Mouse (Mus musculus): ENCODE measurements at regions not wholly inside any gene's neighbourhood (a gene's known extent, or its start where the extent isn't known, plus 50 kb on each side); places are given as distances from the start of the nearest gene placed in this dataset.
A peak's percentile ranks its signal among the peaks of the same experiment; 100 is the strongest.
"Not testable (repeated sequence)": the region's sequence is repeated elsewhere in the genome, so short reads cannot be mapped to it uniquely, and the experiment has no call there.

DNA sequence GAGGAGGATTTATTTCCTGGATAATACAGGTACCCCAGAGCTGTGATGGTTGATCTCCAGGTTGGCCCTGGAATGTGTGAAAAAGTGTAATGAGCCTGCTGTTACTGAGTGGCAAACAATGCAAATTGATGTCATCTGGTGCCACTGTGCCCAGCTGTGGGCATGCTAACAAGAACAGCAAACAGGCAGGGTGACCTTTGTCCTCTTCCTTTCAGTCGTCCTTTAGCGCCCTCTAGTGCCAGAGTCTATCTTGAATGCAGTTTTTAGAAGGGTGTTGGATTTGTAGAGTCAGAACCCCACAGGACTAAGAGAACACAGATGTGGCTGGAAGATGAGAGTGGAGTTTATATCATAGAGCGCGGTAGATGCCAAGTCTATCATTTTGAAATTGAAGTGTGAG lies 164.3 kb downstream of the Sdhaf3 start:
- DNase-seq (ENCODE audit: low spot score in 2 of 2): no peak

DNA sequence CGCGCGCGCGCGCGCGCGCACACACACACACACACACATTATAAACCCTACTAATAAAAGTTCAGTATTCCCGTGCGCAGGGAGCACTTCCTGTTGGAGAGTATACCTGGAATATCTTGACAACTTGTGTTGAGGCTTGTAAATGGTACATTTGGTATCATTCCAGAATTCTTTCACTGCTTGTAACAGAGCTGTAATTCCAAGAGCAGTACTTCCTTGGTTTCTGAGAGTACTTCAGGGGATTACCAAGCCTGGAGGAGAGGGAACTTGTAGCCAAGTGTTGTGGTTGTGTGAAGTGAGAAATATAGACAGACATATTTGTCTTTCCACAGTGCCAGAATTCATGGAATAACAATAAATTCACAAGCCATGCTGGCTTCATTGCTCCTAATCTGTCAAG lies 177.2 kb downstream of the Sdhaf3 start:
- no peak for DNase-seq (ENCODE audit: low spot score in 2 of 2)

DNA sequence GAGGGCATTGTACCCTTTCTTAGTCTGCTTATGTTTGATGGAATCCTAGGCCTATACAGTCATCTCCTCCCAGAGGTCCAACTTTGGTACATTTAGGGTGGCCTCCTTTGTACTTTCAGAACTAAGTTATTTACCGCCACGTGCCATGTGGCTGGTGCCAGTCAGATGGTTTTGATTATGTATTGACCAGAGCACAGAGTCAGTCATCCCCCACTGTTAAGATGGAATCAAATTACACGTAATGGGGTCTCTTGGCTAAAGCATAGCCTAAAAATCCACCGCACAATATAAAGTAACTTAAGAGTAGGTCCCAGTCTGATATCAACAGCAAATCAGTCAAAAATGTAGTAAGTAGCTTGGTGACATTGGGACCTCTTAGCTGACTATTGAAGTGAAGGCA lies 178.3 kb downstream of the Sdhaf3 start:
- no peak for DNase-seq (ENCODE audit: low spot score in 2 of 2)

DNA sequence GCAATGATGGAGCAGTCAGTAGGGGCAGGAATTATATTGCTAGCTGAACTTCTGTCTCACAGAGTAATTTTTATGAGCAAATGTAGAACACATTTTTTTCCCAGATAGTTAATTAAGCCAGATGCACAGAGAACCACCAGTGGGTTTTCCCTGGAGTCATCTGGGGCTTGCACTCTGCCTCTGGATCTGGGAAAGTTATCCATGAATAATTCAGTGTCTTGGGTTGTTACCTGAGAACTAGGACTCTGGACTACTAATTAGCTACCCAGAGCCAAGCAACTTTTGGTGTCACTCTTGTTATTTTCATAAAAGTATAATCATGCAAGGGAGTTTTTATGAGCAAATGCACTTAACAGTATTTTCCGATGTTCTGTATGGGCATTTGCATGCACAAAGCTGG lies 179.1 kb downstream of the Sdhaf3 start:
- no peak for DNase-seq (ENCODE audit: low spot score in 2 of 2)

DNA sequence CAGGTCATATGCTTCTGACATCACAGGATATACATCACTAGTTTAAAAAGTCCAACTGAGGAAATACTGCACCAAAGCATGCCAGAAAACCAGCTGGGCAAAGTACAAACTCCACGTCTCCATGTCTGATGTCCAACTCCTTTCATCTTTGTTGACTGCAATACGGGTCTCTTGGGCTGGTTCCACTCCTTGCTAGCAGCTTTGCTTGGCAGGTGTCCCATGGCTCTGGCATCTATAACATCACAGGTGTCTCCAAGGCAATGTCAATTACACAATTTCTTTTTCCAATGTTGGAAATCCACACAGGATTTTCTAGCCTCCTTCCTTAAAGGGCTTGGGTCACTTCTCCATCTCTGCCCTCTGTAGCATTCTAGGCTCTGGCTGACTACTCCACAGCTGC lies 225.9 kb downstream of the Sdhaf3 start:
- no peak for DNase-seq (ENCODE audit: low spot score in 2 of 2)

DNA sequence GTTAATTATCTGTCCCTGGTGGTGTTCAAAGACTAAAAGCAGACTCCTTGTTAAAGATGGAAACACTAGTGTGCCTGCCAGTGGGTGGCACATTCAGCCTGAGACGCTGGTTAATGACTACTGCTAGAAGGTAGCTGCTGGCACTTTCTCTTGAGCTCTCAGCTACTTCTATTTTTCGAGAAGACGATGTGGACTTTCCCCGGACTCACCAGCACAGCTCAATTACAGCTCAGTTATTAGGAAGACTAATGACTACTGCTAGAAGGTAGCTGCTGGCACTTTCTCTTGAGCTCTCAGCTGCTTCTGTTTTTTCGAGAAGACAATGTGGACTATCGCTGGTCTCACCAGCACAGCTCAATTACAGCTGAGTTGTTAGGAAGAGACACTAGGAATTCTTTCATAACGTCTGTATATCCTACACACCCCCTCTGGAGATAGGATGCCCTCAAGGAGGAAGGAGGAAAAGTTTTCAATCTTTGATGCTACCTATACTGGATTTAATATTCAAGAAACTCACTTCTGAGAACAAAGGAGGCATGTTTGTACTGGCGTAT lies 243.3 kb downstream of the Sdhaf3 start:
- no peak for DNase-seq (ENCODE audit: low spot score in 2 of 2)

DNA sequence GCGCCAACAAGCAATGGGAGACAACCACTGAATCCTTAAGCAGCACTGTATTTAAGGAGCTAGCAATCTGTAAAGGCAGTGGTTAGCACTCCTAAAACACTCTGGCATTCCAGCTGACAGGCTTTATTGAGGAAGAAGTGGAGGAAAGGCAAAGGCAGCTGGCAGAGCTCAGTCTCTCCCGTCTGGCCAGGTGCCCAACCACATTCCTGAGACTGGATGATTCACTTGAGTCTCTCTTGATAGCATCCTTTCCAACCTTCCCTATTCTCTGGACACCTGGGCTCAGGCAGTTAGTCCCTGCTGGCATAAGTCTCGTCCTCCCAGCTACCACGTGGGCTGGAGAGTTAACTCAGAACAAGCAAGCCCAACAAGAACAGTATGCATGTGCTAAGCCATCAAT lies 260.1 kb downstream of the Sdhaf3 start:
- peak in 1 of 2 experiments; percentile 15 for DNase-seq (ENCODE audit: low spot score in 2 of 2)

DNA sequence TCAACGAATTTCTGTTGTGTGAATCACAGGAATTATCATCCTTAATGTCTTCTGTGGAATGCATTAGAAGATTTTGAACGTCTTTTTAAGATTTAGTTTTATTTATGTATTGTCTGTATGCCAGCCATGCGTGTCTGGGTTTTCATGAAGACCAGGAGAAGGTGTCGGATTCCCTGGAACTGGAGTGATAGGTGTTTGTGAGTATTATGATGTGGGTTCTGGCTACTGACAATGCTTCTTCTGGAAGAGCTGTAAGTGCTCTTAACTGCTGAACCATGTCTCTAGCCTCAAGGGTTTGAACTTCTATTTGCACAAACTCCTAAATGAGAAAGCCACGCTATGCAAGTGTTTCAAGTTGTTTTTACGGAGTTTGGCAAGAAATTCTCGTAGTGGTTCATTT lies 296.5 kb downstream of the Sdhaf3 start:
- no peak for DNase-seq (ENCODE audit: low spot score in 2 of 2)

DNA sequence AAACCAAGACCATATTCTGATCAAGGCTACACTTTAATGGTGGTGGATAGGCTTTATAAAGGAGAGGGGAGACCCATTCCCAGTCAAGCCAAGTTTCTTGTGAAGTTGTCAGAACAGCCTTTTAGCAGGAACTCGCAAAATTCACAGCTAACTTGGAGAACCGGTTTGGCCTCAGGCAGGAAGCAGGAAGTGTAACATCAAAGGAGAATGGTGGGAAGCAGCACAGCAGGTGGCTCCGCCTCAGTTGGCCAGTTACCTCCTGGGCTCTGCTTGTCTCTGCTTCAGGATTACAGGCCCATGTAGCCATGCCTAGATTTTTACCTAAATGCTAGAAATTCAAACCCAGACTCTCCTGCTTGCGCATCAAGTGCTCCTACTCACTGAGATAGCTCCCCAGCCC lies 277.2 kb upstream of the Tac1 start:
- no peak for DNase-seq (ENCODE audit: low spot score in 2 of 2)

DNA sequence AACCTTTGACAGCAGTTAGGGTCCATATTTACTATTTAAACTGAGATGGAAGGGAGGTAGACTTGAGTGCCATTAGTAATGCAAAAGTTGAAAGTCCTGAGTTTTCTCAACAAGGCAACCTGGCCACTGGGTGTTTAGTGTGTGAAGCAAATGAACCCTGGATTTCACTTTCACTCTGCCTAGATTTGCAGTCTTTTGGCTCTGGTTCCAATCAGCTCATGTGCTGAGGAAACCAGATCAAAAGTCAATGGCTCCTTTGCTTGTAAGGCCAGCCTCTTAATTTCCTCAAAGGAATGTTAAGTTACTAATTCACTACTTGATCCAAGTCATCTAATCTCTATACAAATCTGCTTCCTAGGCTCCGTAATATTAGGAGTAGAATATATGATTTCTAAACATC lies 247.7 kb upstream of the Tac1 start:
- no peak for DNase-seq (ENCODE audit: low spot score in 2 of 2)

DNA sequence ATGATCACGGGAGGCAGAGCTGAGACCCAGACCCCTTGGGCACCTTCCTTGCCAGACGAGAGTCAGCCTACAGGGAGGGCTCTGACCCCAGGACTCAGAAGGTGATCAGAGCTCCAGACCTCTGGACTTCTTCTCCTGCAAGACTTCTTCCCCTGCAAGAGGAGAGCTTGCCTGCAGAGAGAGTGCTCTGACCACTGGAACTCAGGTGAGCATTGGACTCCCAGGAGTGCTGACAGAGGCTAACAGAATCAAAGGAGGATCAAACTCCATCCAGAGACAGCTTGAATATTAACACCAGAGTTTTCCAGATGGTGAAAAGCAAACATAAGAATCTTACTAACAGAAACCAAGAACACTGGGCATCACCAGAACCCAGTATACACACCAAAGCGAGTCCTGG lies 241.2 kb upstream of the Tac1 start:
- no peak for DNase-seq (ENCODE audit: low spot score in 2 of 2)

DNA sequence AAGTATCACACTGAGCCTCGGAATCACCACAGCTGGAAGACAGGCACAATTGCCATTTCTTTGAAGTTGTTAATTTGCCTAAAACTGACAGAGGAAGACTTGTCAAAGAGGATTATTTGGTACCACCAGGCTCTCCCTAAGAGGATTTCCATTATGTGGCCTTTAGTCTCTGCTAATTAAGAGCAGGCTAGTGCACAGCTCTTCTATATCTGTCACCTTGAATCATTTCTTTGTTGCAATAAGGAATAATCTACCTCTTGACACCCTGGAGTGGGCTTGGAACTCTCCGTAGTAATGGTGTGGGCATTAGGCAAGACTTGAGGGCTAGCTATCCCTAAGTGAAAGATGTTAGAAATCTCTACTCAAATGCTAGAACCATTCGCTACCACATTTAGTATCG lies 227.7 kb upstream of the Tac1 start:
- DNase-seq (ENCODE audit: low spot score in 2 of 2): no peak

DNA sequence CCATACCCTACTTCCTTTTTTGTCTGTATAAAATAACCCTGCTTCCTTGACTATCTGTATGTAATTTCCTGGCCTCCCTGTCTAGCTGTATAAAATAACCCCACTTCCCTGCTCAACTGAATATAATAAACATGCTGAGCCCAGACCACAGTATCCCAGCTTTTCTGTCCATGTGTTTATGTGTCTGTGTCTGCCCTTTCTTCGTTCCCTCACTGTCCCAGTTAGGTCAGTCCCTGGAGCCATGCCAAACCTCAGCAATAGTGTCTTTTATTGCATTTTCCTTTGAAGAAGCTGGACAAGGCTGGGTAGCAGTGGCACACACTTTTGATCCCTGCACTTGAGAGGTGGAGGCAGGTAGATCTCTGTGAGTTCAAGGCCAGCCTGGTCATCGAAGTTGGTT lies 198.0 kb upstream of the Tac1 start:
- DNase-seq (ENCODE audit: low spot score in 2 of 2): no peak

DNA sequence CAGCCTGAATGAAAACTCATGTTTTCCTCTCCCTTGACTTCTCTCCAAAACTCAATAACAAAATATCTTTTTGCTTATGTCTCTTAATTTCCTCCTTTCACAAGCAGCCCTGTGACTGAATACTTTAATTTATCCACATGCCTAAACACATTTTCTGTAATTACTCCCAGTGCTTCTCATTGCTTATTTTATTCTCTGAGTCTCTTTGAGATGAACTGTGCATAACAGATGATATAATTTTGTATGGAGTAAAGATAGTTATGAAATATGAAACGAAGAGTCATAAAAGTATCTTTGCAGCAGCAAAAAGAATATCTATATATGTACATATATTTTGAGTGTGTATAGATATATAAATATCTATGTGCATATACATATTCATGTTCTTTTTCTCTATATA lies 187.5 kb upstream of the Tac1 start:
- no peak for DNase-seq (ENCODE audit: low spot score in 2 of 2)

DNA sequence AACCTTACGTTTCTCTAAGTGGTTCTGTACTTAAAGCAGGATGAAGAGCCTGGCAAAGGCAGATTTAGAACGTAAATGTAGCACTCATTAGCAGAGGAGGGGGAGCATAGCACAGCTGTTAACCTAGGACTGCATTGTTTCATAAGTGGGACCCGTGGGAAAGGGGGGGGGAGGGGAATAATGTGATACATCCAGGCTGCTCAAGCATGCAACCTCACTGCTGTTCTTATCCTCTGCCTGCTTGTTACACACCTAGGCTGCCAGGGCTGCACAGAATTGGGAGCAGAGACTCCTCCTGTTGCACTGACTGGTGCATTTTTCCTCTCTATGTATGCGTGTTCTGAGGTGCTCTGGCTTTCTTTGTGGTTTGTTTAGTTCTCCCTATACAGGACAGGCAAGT lies 180.1 kb upstream of the Tac1 start:
- no peak for DNase-seq (ENCODE audit: low spot score in 2 of 2)

DNA sequence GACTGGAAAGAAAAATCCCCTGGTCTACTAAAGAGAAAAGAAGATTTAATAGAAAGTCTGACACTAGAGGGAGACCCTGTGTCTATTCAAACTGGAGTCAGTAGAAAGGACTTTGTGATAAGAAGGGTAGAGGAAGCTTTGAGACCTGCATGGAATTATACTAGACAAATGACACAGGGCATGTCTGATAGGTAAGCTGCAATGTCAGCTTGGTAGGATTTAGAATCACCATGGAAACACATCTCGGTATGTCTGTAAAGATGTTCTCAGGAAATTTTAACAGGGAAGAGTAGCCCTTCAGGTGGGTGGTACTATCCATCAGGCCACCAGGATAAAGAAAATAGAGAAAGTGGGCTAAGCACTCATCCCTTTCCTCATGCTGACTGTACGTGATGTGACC lies 178.8 kb upstream of the Tac1 start:
- DNase-seq (ENCODE audit: low spot score in 2 of 2): no peak

DNA sequence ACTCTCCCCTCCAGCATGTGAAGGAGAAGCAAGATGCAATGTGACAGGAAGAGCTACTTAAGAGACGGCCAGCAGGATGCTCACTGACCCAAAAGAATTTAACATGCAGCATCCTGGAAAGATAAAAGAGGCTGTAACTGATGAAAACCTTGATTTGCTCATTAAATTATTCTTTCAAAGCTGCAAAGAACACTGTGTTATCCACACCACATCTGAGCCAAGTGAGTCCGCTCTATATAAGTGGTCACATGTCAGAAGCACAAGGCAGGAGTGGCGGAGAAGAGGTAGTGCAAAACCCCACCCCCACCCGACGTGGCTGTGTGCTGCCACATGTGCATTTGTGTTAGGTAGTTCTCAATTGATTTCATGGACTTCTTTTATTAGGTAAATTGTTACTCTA lies 176.0 kb upstream of the Tac1 start:
- no peak for DNase-seq (ENCODE audit: low spot score in 2 of 2)

DNA sequence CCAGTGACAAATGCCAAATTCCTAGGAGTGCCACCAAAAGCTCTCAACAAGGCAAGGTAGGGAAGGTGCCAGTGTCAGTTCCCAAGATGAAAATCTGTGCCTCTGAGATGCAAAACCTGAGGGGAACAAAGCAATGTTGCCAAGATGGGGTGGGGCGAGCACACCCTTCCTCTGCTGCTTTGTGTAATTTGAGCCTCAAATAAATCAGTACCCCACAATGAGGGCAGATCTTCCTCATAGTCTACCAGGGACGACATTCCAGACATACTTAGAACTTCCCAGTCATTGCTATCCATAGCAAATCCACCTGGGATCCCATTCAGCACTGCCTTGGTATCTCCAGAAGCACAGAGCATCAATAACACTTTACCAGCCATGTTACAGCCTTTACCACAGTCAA lies 129.9 kb upstream of the Tac1 start:
- no peak for DNase-seq (ENCODE audit: low spot score in 2 of 2)

DNA sequence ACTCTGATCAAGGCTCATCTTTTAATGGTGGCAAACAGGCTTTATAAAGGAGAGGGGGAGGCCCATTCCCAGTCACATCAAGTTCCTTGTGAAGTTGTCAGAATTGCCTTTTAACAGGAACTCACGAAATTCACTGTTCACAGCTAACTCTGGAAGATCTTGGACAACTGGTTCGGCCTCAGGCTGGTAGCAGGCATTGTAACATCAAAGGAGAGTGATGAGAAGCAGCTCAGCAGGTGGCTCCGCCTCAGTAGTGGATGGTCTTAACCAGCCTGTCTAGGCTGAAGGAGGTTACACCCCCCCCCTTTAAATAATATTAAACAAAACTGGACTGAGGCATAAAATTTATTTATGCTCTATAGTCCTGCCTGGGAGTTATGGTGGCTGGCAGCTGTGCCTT lies 113.0 kb upstream of the Tac1 start:
- no peak for DNase-seq (ENCODE audit: low spot score in 2 of 2)

DNA sequence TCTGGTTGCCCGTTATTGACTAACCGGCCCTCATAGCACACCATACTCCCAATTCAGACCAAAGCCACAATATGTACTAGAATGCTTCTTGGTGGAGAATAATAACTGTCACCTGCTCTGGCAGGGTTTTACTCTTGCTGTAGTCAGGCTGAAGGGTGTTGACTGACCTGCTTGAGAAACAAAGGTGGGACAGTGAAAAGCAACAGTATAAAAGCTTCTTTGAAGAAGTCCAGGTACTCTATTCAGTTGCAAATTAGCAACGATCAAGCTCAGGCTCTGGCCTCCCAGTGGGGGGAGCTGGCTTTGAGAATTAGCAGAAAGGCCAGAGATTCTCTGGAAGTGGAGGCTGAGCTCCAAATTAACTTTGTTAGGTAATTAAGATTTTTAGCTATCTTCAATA lies 112.4 kb upstream of the Tac1 start:
- not testable (repeated sequence) for DNase-seq (ENCODE audit: low spot score in 2 of 2)

DNA sequence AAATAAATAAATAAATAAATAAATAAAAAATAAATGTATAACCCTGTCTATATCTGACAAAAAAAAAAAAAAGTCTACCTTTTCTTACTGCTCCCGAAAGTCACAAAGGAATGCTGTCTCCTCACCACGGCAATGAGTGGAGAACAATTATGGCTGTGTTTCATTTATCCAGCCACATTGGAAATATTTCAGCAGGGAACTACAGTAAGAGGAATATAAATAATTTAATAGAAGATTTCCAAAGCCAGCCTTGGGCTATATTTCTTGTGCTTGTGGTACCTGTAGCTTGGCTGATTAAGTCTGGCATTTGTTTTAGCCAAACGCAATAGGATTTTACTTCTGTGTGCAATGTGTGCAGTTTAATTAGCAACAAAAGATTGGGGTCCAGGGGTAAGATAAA lies 98.8 kb upstream of the Tac1 start:
- no peak for DNase-seq (ENCODE audit: low spot score in 2 of 2)

DNA sequence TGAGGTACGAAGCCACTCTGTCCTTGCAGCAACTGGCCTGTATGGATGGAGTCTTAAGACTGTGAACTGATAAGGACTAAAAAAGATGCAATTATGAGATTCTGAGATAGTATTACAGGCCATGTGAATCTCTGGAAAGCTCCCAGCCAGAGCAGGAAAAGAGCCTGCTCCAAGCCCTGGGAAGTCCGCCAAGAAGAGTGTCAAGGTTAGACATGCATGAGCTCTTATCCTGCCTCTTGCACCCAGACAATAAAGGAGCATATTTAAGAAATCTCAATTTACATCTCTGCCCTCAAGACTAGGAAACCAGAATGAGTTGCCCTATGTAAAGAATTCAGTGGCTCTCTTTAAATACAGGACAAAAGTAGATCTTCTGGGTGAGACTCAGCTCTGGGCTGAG lies 90.8 kb upstream of the Tac1 start:
- DNase-seq (ENCODE audit: low spot score in 2 of 2): no peak

DNA sequence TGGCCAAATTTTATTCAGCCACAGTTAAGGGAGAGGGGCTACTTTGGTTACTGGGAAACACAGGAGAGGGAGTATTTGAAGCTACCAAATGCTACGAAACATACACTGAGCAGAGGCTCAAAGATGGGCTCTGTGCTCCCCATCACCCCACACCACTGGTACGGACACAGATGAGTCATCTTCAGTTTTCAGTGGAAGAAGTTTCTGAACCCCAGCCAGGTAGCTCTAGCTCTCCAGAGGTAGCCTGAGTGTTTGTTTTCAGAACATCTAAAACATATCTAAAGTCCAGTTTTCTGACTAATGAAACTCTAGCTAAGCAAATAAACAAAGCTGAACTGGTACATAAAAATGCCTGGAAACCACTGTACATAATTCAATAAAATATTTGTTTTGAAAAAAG lies 90.3 kb upstream of the Tac1 start:
- DNase-seq (ENCODE audit: low spot score in 2 of 2): no peak

DNA sequence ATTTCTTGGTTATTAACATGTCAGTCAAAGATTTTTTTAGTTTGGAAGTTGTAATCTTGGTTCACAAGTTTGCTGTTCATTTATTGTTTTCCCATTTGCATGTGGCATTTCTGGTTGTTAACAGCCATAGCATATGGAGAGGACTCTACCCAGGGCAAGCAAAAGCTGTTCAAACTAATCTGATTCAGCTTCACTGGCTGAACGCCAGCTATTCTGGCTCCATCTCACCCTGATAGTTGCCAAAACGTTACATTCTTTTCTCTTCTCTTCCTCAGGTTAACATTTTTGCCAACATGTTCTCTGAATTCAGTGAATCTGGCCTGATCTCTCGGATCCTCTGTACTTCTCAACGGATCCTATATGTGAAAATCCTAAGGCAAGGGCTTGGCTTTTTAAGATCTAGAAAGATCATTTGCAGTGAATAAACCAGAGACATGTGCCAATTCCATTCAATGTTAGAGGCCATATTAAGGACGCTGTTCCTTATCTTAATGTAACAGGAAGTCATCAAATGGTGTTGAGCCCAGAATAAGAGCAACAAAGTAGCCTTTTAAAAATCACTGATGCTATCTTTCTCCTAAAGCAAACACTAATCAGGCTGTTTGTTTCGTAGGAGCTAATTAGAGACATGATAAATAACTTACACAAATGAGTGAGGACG lies 82.2 kb upstream of the Tac1 start:
- DNase-seq (ENCODE audit: low spot score in 2 of 2): no peak

Data from left cerebral cortex, adult 8-10 months (tissue).